Mouse (Mus musculus) forebrain, embryonic 14.5 days (tissue): ENCODE data around the gene Rb1. TPM values are rescaled to one million over a fixed set of nuclear protein-coding genes. Genes with fewer than 3 reads are reported as not detected.

Experiments used
- ATAC-seq: fragments of 200-750 bp; cut with Nextera tagmentation; 2 replicates; pipeline ENCODE4 v1.8.0; 2017; ENCODE audit warnings: mild to moderate bottlenecking, moderate library complexity
- DNase-seq: peaks from one replicate; pipeline ENCODE4 v3.0.0-alpha.2; 2015; ENCODE audit warnings: low spot score
- H3K27ac ChIP-seq: fragments of 300-500 bp; sonication (generic); 2 replicates; pipeline ENCODE4 v1.5.1; 2014; ENCODE audit warnings: low read depth, mild to moderate bottlenecking, control low read depth, low read length, moderate library complexity
- H3K27me3 ChIP-seq: fragments of 300-500 bp; sonication (generic); replicated peaks from 2 replicates; pipeline ENCODE4 v1.6.1; 2014; ENCODE audit warnings: low read length, control low read depth, mixed read lengths; ENCODE audit not compliant: control insufficient read depth, insufficient read depth
- H3K36me3 ChIP-seq: fragments of 300-500 bp; sonication (generic); 2 replicates; pipeline ENCODE4 v1.6.1; 2014; ENCODE audit warnings: low read length, control low read depth; ENCODE audit not compliant: control insufficient read depth, insufficient read depth
- H3K4me1 ChIP-seq: fragments of 300-500 bp; sonication (generic); 2 replicates; pipeline ENCODE4 v1.6.1; 2014; ENCODE audit warnings: antibody characterized with exemption, low read length, control low read depth; ENCODE audit not compliant: control insufficient read depth, insufficient read depth
- H3K4me2 ChIP-seq: fragments of 300-500 bp; sonication (generic); 2 replicates; pipeline ENCODE4 v1.6.1; 2014; ENCODE audit warnings: mild to moderate bottlenecking, control low read depth, low read length
- H3K4me3 ChIP-seq: fragments of 300-500 bp; sonication (generic); 2 replicates; pipeline ENCODE4 v1.5.1; 2014; ENCODE audit warnings: low read depth, low read length, control low read depth
- H3K9ac ChIP-seq: fragments of 300-500 bp; sonication (generic); 2 replicates; pipeline ENCODE4 v1.6.1; 2014; ENCODE audit warnings: mild to moderate bottlenecking, low read length, control low read depth, moderate library complexity
- H3K9me3 ChIP-seq: fragments of 300-500 bp; sonication (generic); replicated peaks from 2 replicates; pipeline ENCODE4 v1.6.1; 2016; ENCODE audit warnings: low read length, control low read depth, mixed read lengths; ENCODE audit not compliant: control insufficient read depth
- WGBS: fragments of 180-500 bp; shearing (Covaris S2); extraction: QIAGEN DNeasy Blood & Tissue Kit; methylation state at CpG from one replicate; pipeline ENCODE4 v1.1.7; 2014; 5-methylcytosine and 5-hydroxymethylcytosine counted together
- microRNA counts: library from miRNA; unstranded; fragments of <30 nt; microRNA quantifications from one replicate; lab custom pipeline; 2016
- microRNA-seq: library from miRNA; unstranded; fragments of <30 nt; microRNA quantifications from one replicate; pipeline ENCODE4, GENCODE M21; 2016
- polyA plus RNA-seq: library from polyadenylated mRNA; unstranded; fragments of >200 nt; fragmentation: Nextera tagmentation; extraction: Ambion mirVana; gene quantifications from 2 replicates; pipeline ENCODE4 v1.2.1, GENCODE M21; 2014

Gene Rb1
- polyA plus RNA-seq, 1 experiment from 2014 or later: 28.5 TPM

DNA sequence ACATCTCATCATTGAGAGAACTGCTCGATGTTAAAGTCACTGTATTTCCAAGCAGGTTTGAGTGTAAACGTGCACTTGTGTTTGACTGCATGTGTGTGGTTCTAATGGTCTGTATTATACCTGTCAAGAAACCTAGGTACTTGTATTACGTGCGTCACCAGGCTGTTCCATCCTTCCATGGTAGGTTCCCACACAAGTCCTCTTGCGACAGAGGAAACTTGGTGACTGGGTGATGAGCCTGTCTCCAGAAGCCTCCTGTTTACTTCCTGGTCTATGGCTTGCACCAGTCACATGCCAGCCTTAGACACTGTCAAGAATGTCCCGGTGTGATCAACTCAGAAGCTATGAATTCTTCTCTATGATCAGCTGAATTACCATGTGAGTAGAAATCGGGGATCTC lies 187.1 kb downstream of the Rb1 start:
- Histone ChIP-seq H3K4me3 (no peak overlapping the region), H3K9me3 (no peaks in the 10 kb centered on the region), H3K27ac (no peak overlapping the region), H3K36me3 (no peaks in the 10 kb centered on the region), H3K27me3 (no peaks in the 10 kb centered on the region), H3K9ac (no peak overlapping the region), H3K4me2 (no peak overlapping the region), H3K4me1 (peaks cover 5% of the 10 kb centered on the region; the same call in 1 of the 2 replicates)
- WGBS: 94% methylated on average over 7 of the region's 7 CpGs
- ATAC-seq: no peak
- no peak for DNase-seq

DNA sequence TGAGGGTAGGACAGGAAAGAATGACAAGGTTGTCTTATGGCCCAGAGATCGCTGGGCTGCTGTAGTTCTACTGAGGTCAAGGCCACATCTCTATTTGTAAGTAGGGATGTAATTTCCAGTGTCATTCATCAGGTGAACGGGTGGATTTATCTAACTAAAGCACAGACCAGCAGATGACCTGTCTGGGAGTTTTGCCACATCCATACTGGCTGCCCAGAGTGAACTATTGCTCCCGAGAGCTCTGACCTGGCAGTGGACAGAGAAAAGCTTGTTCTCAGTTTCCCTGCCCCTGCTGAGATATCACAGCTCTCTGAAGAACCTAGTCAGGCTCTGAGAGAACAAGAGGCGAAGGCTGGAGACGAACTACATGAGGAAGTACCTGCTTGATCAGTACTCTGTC lies 188.4 kb downstream of the Rb1 start:
- H3K4me1 ChIP-seq: peaks cover 3% of the 10 kb centered on the region; the same call in 1 of the 2 replicates
- DNase-seq (no peak), ATAC-seq (no peak)
- no peak overlapping the region for H3K4me2 ChIP-seq
- no peaks in the 10 kb centered on the region for H3K36me3 ChIP-seq
- H3K9ac ChIP-seq: no peak overlapping the region
- H3K27me3 ChIP-seq: no peaks in the 10 kb centered on the region
- H3K9me3 ChIP-seq: no peaks in the 10 kb centered on the region
- H3K4me3 ChIP-seq: no peak overlapping the region
- H3K27ac ChIP-seq: no peak overlapping the region
- WGBS: 82% methylated on average over 5 of the region's 5 CpGs

MicroRNAs within 50 kb of the gene (microRNA counts, 519-probe panel; counts per million panel counts)
- microRNA mmu-miR-687 (lab: Ali Mortazavi, UCI): not detected

Small RNAs within 50 kb of the gene (microRNA-seq; reads per million reads assigned to microRNA genes)
- gene Mir687: not detected

Other genes starting within 250 kb of the Rb1 start
- 83.1 and 91.8 TPM in 2 replicates for gene Rcbtb2, start 202.8 kb downstream of the Rb1 start, polyA plus RNA-seq
- 5.8 and 6.1 TPM in 2 replicates for gene Lpar6, start 87.9 kb downstream of the Rb1 start, polyA plus RNA-seq
- gene Itm2b, start 59.5 kb upstream of the Rb1 start, polyA plus RNA-seq: 754 and 783 TPM in 2 replicates
- gene Med4, start 184.2 kb upstream of the Rb1 start, polyA plus RNA-seq: 99.3 and 100.0 TPM in 2 replicates
- 111 and 122 TPM in 2 replicates for gene Sucla2, start 199.5 kb upstream of the Rb1 start, polyA plus RNA-seq
- 8.2 and 9.1 TPM in 2 replicates for gene Nudt15, start 222.4 kb upstream of the Rb1 start, polyA plus RNA-seq